Mouse (Mus musculus) left cerebral cortex, adult 18-20 months (tissue): ENCODE results near the gene Tenm4. TPM values are rescaled to one million over a fixed set of nuclear protein-coding genes. Genes with fewer than 3 reads are reported as not detected.
A peak's percentile ranks its signal among the peaks of the same experiment; 100 is the strongest.

Experiments
- DNase-seq, 2 experiments: peaks; one replicate each; pipeline ENCODE4 v3.0.0; 2021 to 2022; ENCODE audit warnings: low spot score in 2 of 2, mixed read lengths in 1 of 2
- total RNA-seq, 2 experiments: library from RNA; stranded (reverse); gene quantifications; 2 replicates each; pipeline ENCODE4 v1.2.3; 2021

Tenm4 gene
- total RNA-seq, 2 experiments from 2014 or later, result 126 to 135 TPM

- DNase-seq, result no peak
Measured at GRCm38 (mm10) chr7:96883297-96883696, 712.3 kb downstream of the Tenm4 start.

- DNase-seq, result no peak
Measured at GRCm38 (mm10) chr7:96887088-96887654, 716.1 kb downstream of the Tenm4 start.

- no peak for DNase-seq
Measured at GRCm38 (mm10) chr7:96889061-96890034, 718.3 kb downstream of the Tenm4 start.

GRCm38 (mm10) chr7:96890035-96890621 lies 719.1 kb downstream of the Tenm4 start:
- no peak for DNase-seq

- DNase-seq, result no peak
Measured at GRCm38 (mm10) chr7:96890987-96891386, 719.9 kb downstream of the Tenm4 start.

GRCm38 (mm10) chr7:96899036-96899569 lies 728.1 kb downstream of the Tenm4 start:
- peak in 1 of 2 experiments; percentile 44 for DNase-seq

GRCm38 (mm10) chr7:96902183-96902582 lies 731.1 kb downstream of the Tenm4 start:
- no peak for DNase-seq

GRCm38 (mm10) chr7:96903088-96903985 lies 732.3 kb downstream of the Tenm4 start:
- no peak for DNase-seq

GRCm38 (mm10) chr7:96904442-96904841 lies 733.4 kb downstream of the Tenm4 start:
- DNase-seq, result no peak

GRCm38 (mm10) chr7:96904936-96905335 lies 733.9 kb downstream of the Tenm4 start:
- DNase-seq, result no peak

- DNase-seq, result no peak
Measured at GRCm38 (mm10) chr7:96905422-96905821, 734.4 kb downstream of the Tenm4 start.

- no peak for DNase-seq
Measured at GRCm38 (mm10) chr7:96906216-96906615, 735.2 kb downstream of the Tenm4 start.

- DNase-seq, result peak in 1 of 2 experiments; percentile 1
Measured at GRCm38 (mm10) chr7:96907971-96908680, 737.1 kb downstream of the Tenm4 start.

- DNase-seq, result no peak
Measured at GRCm38 (mm10) chr7:96909856-96910255, 738.8 kb downstream of the Tenm4 start.

- DNase-seq, result no peak
Measured at GRCm38 (mm10) chr7:96910310-96910960, 739.4 kb downstream of the Tenm4 start.

GRCm38 (mm10) chr7:96914031-96914430 lies 743.0 kb downstream of the Tenm4 start:
- peak; percentile 86 to 91 for DNase-seq

- peak; percentile 51 to 68 for DNase-seq
Measured at GRCm38 (mm10) chr7:96915452-96916105, 744.5 kb downstream of the Tenm4 start.

GRCm38 (mm10) chr7:96920447-96921095 lies 749.5 kb downstream of the Tenm4 start:
- no peak for DNase-seq
